Mouse (Mus musculus): ENCODE measurements around the gene Rhpn2.
A peak's percentile ranks its signal among the peaks of the same experiment; 100 is the strongest.

GRCm38 (mm10) chr7:35297886-35298285 lies 36.1 kb upstream of the Rhpn2 start:
- TF ChIP-seq CTCF (IDR thresholded peaks at IDR 0.05; ENCODE audit: insufficient read depth, low read length) (0 out of 2 replicates have a peak, but pooled peaks have one; percentile 6), POLR2A (IDR thresholded peaks at IDR 0.05; ENCODE audit: borderline replicate concordance, extremely low read depth, low read depth, low read length) (no peak)
